Mouse (Mus musculus) brain, adult 2 months (tissue): ENCODE measurements around the gene Gm2a.
"Not testable (repeated sequence)": the region's sequence is repeated elsewhere in the genome, so short reads cannot be mapped to it uniquely, and the experiment has no call there.

Experiments
- DNase-seq: peaks from one replicate; pipeline ENCODE4 v3.0.0; 2011; ENCODE audit warnings: low read depth, low spot score

The Gm2a gene

DNA sequence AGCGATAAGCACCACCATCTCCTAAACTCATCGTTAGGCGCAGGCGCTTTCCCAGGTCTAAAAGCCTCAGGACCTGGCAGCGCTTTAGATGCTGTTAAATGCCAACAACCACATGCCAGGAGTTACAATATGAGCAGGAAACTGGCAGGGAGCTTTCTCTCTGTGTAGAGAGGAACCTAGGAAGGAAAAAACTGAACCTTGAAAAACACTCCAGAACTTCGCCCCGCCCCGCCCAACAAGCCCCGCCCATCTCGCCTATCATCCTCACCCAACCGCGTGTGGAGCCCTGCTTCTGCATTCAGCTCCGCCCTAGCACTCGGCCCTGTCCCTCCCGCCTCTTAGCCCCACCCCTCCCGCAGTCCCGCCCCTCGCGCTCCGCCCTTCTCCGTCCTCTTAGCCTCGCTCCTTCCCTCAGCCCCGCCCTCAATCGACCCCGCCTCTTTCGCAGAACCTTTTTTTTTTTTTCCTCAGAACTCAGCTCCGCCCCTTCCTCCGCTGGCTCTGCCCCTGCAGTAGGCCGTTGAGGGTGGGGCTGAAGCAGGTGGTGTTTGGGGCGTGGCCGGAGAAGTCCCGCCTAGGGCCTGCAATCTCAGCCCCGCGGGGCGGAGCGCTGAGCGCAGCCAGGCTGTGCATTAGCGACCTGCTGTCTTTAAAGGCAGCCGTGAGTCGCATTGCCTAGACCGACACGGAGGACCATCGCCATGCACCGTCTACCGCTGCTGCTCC is at the start of gene Gm2a:
Gene Gm2a (plus strand): TSS at position 653 of the 726 bp plus-strand sequence.
- peak; percentile 100 for DNase-seq

GRCm38 (mm10) chr11:55050837-55051510 is 46.9 kb upstream of the Gm2a start:
- no peak for DNase-seq

GRCm38 (mm10) chr11:55057511-55057910 is 40.4 kb upstream of the Gm2a start:
- no peak for DNase-seq

- DNase-seq, result no peak
Observed at GRCm38 (mm10) chr11:55060802-55061201, 37.1 kb upstream of the Gm2a start.

- no peak for DNase-seq
Observed at GRCm38 (mm10) chr11:55062856-55063255, 35.1 kb upstream of the Gm2a start.

DNA sequence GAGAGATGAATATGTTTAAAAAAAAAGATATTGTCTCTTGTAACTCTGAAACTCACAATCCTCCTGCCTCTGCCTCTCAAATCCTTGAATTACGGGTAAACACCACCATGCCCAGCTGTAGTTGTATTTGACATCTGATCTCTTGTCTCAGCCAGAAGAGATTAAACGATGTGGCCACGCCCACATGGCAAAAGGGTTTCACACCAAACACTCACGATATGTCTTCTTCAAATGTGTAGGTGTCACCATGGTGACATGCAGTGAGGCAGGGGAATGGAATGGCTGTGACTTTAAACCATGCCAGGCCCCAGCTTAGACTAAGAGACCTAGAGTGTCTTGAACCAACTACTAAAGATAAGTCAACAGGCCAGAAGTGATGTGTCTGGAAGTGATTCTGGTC is 31.0 kb upstream of the Gm2a start:
- DNase-seq, result no peak

DNA sequence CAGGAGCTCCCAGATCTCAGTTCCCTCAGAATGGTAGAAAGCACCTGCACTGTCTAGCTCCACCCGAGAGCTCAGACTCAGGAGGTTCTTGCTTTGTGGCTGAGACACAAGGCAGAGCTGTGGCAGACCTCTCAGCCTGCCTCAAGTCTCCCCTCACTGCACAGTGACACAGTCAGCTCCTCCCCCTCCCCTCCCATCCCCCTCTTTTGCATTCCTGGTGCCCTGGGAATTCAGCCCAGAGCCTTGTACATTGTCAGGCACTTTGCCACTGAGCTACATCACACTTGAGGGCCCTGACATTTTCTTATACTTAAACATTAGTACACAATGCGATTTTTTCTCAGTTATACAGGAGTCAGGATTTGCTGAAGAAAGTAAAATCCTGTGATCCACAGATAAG is 28.9 kb upstream of the Gm2a start:
- DNase-seq, result no peak

DNA sequence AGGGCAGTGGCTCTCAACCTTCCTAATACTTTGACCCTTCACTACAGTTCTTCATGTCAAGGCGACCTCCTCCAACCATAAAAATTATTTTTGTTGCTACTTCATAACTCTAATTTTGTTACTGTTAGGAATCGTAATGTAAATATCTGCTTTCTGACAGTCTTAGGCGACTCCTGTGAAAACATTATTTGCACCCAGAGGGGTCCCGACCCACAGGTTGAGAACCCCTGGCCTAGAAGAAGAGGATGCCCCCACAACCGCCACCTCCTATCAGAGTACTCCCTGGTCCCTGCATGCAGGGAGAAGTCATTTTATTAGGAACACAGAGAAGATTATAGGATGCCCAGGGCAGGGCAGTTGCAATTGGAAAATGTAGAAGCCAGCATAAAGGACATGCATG is 26.6 kb upstream of the Gm2a start:
- DNase-seq, result no peak

GRCm38 (mm10) chr11:55072467-55072866 is 25.4 kb upstream of the Gm2a start:
- no peak for DNase-seq

GRCm38 (mm10) chr11:55073191-55073590 is 24.7 kb upstream of the Gm2a start:
- DNase-seq, result no peak

GRCm38 (mm10) chr11:55075602-55076001 is 22.3 kb upstream of the Gm2a start:
- DNase-seq, result peak; percentile 90

DNA sequence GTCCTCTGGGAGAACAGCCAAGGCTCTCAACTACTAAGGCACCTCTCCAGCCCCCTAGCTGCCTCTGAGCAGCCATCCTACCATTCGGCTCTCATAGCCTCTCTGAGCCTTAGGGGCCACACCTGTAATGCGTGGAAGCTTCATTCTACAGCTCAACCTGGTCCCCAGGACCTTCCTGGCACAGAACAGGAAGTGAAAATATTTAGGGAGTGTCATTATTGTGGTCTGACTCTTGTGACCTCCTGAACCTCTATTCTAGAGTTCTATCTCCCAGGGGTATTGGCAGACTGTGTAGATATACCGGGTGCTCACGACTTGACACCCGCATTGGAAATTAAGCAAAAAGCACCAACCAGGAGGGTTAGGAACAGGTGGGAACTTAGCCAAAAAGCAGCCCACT is 21.7 kb upstream of the Gm2a start:
- DNase-seq, result no peak

- DNase-seq, result peak; percentile 84
Observed at GRCm38 (mm10) chr11:55077331-55078231, 20.3 kb upstream of the Gm2a start, which contains the start of gene Ccdc69. Gene Ccdc69, minus strand, starts transcription at chr11:55078131.

DNA sequence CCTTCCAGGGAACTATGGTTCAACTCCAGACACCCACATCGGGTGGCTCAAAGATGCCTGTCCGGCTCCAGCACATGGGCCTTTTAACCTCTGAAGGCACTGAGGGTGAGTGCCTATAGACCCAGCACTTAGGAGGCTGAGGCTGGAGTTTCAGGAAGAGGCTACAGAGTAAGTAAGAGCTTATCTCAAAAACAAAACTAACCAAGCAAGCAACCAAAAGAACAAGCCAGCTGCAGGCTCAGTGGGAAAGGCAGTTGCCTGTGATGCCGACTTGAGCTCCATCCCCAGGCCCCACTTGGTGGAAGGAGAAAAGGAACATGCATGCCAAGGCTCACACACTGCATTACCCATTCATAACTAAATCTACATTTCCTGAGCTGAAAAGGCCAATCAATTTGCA is 19.4 kb upstream of the Gm2a start:
- DNase-seq, result no peak

DNA sequence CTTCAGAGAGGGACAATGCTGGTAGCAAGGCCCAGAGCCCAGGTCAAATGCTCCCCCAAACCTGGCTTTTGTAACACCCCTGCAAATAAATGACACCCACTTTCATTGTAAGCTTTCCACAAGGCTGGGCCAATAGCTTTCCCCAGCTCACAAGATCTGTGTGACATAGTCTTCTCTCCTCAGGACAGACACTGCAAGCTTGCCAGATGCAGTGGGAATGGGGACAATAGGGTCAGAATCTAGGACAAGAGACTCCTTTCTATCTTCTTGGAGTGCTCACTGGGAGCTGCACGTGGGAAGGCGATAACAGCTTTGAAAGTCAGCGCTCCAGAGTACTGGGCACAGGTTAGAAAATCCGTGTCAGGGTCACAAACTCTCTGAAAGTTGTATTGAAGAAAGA is 18.7 kb upstream of the Gm2a start:
- peak; percentile 17 for DNase-seq

DNA sequence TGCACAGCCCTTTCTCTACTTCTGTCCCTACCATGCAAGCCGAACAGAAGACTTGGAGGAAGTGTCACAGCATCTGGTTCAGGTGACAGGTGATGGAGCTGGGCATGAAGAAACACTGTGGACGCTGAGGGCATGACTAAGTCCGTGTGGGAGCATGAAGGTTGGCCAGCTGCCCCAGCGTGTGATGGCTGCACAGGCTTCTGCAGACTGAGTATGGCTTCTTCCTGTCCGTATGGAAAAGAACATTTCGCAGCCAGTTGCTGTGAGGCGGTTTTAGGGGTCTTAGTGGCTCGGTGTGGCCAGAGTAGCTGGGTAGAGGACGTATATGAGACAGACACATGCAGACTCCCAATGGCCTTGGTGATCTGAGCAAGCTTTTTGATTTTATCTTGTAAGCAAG is 16.7 kb upstream of the Gm2a start:
- no peak for DNase-seq

GRCm38 (mm10) chr11:55084629-55085028 is 13.3 kb upstream of the Gm2a start:
- DNase-seq, result no peak

DNA sequence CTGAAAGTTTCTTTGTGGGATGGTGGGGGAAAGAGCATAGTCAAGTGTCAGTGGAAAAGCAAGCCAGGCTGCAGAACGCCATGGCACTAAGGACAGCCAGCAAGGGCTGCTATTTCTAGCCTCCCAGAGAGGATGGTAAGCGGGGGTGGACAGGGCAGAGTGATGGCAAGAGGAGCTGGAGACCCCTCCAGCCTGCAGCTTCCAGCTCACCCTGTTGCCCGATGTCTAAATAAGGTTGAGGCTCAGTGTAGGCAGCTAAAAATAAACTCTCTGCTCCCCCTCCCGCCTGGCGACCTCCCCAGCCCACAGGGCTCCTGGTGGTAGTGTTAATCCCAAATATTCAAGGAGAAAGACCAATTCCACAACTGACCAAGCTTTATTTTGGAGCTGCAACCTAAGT is 12.5 kb upstream of the Gm2a start:
- no peak for DNase-seq

- peak; percentile 82 for DNase-seq
Observed at GRCm38 (mm10) chr11:55087006-55087405, 10.9 kb upstream of the Gm2a start.

- no peak for DNase-seq
Observed at GRCm38 (mm10) chr11:55089892-55090291, 8.0 kb upstream of the Gm2a start.

GRCm38 (mm10) chr11:55093096-55093495 is 4.8 kb upstream of the Gm2a start:
- no peak for DNase-seq

- DNase-seq, result not testable (repeated sequence)
Observed at GRCm38 (mm10) chr11:55096296-55096695, 1.6 kb upstream of the Gm2a start.
